ENCODE assay signal across 17 mouse cellular contexts in the genomic region with DNA sequence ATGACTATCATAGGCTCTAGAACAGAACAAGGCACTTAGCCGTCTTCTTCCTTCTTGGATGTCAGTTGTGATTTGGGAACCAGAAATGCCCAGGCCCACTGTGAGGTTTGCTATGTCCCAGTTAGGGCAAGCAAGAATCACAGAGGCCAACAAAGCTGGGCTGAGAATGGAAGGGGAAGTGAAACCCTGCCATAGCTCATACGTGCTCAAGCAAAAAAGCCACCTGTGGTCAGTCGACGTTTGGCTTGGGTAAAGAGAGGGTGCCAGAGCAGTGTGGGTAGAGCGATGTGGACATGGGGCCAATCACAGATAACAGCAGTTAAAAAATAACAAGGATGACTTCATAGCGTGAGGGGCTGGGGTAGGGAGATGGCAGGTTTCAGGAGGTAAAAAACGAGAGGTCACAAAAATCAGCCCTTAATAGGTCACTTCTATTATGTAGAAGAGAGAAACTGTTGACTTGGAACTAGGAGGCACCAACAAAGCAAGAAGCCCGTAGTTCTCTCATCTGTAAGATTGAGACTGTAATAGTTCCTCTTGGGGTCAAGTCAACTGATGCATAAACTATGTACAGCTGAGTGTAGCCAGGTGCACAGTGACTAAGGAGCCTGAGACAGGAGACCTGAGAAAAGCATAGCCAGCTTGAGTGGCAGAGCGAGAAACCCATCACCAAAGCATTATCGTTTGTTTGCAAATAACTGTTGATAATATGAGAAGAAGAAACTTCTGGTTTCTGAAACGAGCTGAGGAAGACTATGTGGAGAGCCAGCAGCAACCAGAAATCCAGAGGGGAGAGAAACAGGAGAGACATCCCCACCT. TPM values are rescaled to one million over a fixed set of nuclear protein-coding genes. Genes with fewer than 3 reads are reported as not detected.
DNase-seq lines count a peak whose midpoint lies in the region; ATAC-seq and TF ChIP-seq lines count a peak whose summit lies in the region.
"Had no signal": no experiment of that assay in that cellular context is flagged by ENCODE, and none has a peak within 500 bp of the region (broad histone marks: within the 10 kb centered on the region; RNA-seq: fewer than 3 reads in every experiment).

No protein-coding gene starts in this region.

- no peak for TF ChIP-seq CTCF in liver, postnatal 0 days (IDR thresholded peaks at IDR 0.05; ENCODE audit: low read depth)

- no peak for DNase-seq in liver, postnatal 0 days
- no peak for DNase-seq in liver, embryonic 11.5 days (ENCODE audit: low spot score)
- DNase-seq in B cell, adult 2 months = peak; percentile 72 to 74
- peak; percentile 59 to 61 for DNase-seq in spleen, postnatal 36 days (ENCODE audit: low spot score in 2 of 2)
- DNase-seq in left cerebral cortex, adult 18-20 months (ENCODE audit: low spot score in 2 of 2) = no peak
- DNase-seq in kidney, adult 9 months = no peak
- DNase-seq: cerebellum, postnatal 10 days; midbrain, embryonic 14.5 days; thymus, adult 2 months had no signal

- H3K27ac ChIP-seq in liver, postnatal 0 days (ENCODE audit: low read depth) = peak overlapping the region; percentile 64
- H3K27ac ChIP-seq in liver, embryonic 11.5 days (ENCODE audit: low read depth, low read length) = no peak overlapping the region
- H3K27ac ChIP-seq: heart, embryonic 15.5 days; hindbrain, embryonic 12.5 days; limb, embryonic 12.5 days; liver, embryonic 14.5 days; macrophage had no signal

- H3K4me1 ChIP-seq in liver, postnatal 0 days (ENCODE audit: insufficient read depth) = 0 out of 2 replicates have a peak, but pooled peaks cover 8% of the 10 kb centered on the region
- no peaks in the 10 kb centered on the region; the same call in 1 of the 2 replicates for H3K4me1 ChIP-seq in liver, embryonic 11.5 days (replicated peaks; ENCODE audit: control insufficient read depth, insufficient read depth, low read length)
- H3K4me1 ChIP-seq: hindbrain, embryonic 12.5 days; limb, embryonic 12.5 days had no signal

- H3K27me3 ChIP-seq in liver, postnatal 0 days (ENCODE audit: insufficient read depth, low read length) = no peaks in the 10 kb centered on the region
- no peaks in the 10 kb centered on the region; the same call in 1 of the 2 replicates for H3K27me3 ChIP-seq in liver, embryonic 11.5 days (replicated peaks; ENCODE audit: control insufficient read depth, insufficient read depth, low read length)
- H3K27me3 ChIP-seq: heart, embryonic 15.5 days; hindbrain, embryonic 12.5 days; limb, embryonic 12.5 days had no signal

- H3K9ac ChIP-seq in liver, postnatal 0 days (replicated peaks) = no peak overlapping the region
- H3K9ac ChIP-seq in liver, embryonic 11.5 days (ENCODE audit: low read depth, low read length) = no peak overlapping the region
- H3K9ac ChIP-seq: heart, embryonic 15.5 days; hindbrain, embryonic 12.5 days; limb, embryonic 12.5 days; liver, embryonic 14.5 days had no signal

- H3K36me3 ChIP-seq in liver, postnatal 0 days (replicated peaks; ENCODE audit: insufficient read depth, low read length) = no peaks in the 10 kb centered on the region
- no peaks in the 10 kb centered on the region for H3K36me3 ChIP-seq in liver, embryonic 11.5 days (ENCODE audit: control insufficient read depth, insufficient read depth, low read length)
- H3K36me3 ChIP-seq: G1E; heart, embryonic 15.5 days; hindbrain, embryonic 12.5 days; limb, embryonic 12.5 days had no signal

- no peak overlapping the region for H3K4me3 ChIP-seq in liver, postnatal 0 days (ENCODE audit: low read depth, low read length)
- no peak overlapping the region for H3K4me3 ChIP-seq in liver, embryonic 11.5 days (ENCODE audit: low read depth, low read length)
- H3K4me3 ChIP-seq: heart, embryonic 15.5 days; hindbrain, embryonic 12.5 days; limb, embryonic 12.5 days had no signal

- peak; percentile 65 for ATAC-seq in liver, postnatal 0 days
- no peak for ATAC-seq in liver, embryonic 11.5 days (replicated peaks; ENCODE audit: low FRiP score)
- peak; percentile 99 for ATAC-seq in granulocyte monocyte progenitor cell, adult 5-6 weeks (replicated peaks; ENCODE audit: poor library complexity, severe bottlenecking)
- ATAC-seq: inflammation-experienced regulatory T-cells, adult 6 months had no signal

- TF ChIP-seq EP300 in liver, postnatal 0 days (IDR thresholded peaks at IDR 0.05; ENCODE audit: low read depth) = no peak

- 51% methylated on average over 11 of the region's 11 CpGs for WGBS in liver, postnatal 0 days (ENCODE audit: insufficient replicate concordance)
- WGBS in liver, embryonic 11.5 days = 68% methylated on average over 11 of the region's 11 CpGs

- no peaks in the 10 kb centered on the region for H3K9me3 ChIP-seq in liver, postnatal 0 days (ENCODE audit: low read length)
- H3K9me3 ChIP-seq in liver, embryonic 11.5 days (ENCODE audit: control insufficient read depth, low read length) = no peaks in the 10 kb centered on the region
- H3K9me3 ChIP-seq: G1E; heart, embryonic 15.5 days; hindbrain, embryonic 12.5 days had no signal

- no peak overlapping the region for H3K4me2 ChIP-seq in liver, postnatal 0 days (ENCODE audit: low read depth, low read length)
- H3K4me2 ChIP-seq in liver, embryonic 11.5 days = no peak overlapping the region
- H3K4me2 ChIP-seq: heart, embryonic 15.5 days; hindbrain, embryonic 12.5 days; limb, embryonic 12.5 days had no signal

RNA-seq across cellular contexts. Expression of a gene that starts 18.3 kb away (rescaled TPM):
- polyA plus RNA-seq in liver, postnatal 0 days (2015; fragmentation: Nextera tagmentation; extraction: Ambion mirVana) = 30.1 and 30.5 TPM in 2 replicates
- polyA plus RNA-seq in liver, embryonic 11.5 days (2014; fragmentation: Nextera tagmentation; extraction: Ambion mirVana) = 84.1 and 89.8 TPM in 2 replicates
- total RNA-seq in granulocyte monocyte progenitor cell, adult 5-6 weeks (2014; fragmentation: Nextera tagmentation) = 85.0 and 98.9 TPM in 2 replicates
- 154 and 157 TPM in 2 replicates for total RNA-seq in granulocyte monocyte progenitor cell, adult 5-6 weeks (2017)
- total RNA-seq in left cerebral cortex, adult 18-20 months (2021) = 10 to 100 TPM; 75.2 to 78.7 TPM

Comparison
In these comparisons a context has a peak if more than half of its experiments do, and no peak if none do; other contexts are left out.
1. DNase-seq: peak in B cell, adult 2 months (2 of 2) and spleen, postnatal 36 days (2 of 2); none in liver, postnatal 0 days (single experiment), liver, embryonic 11.5 days (single experiment), left cerebral cortex, adult 18-20 months (0 of 2) and kidney, adult 9 months (single experiment).